In genomic region chr10:63386991-63387390, GRCm38 (mm10) we compare ENCODE assay signal across 9 mouse cellular contexts. TPM values are rescaled to one million over a fixed set of nuclear protein-coding genes. Genes with fewer than 3 reads are reported as not detected.
DNase-seq lines count a peak whose midpoint lies in the region; ATAC-seq and TF ChIP-seq lines count a peak whose summit lies in the region.
"Had no signal": no experiment of that assay in that cellular context is flagged by ENCODE, and none has a peak within 500 bp of the region (broad histone marks: within the 10 kb centered on the region; RNA-seq: fewer than 3 reads in every experiment).

No protein-coding gene starts in this region.

- H3K9ac ChIP-seq in hindbrain, embryonic 12.5 days: peak overlapping the region; percentile 66
- peak overlapping the region; percentile 41 for H3K9ac ChIP-seq in midbrain, embryonic 12.5 days (replicated peaks)

- no peak for TF ChIP-seq POLR2A in kidney, adult 2 months (IDR thresholded peaks at IDR 0.05; ENCODE audit: low read depth, low read length)

- H3K27ac ChIP-seq in kidney, adult 2 months (ENCODE audit: insufficient read depth, low read depth, low read length): no peak overlapping the region
- H3K27ac ChIP-seq in hindbrain, embryonic 12.5 days: no peak overlapping the region
- H3K27ac ChIP-seq in midbrain, embryonic 12.5 days (replicated peaks): peak overlapping the region; percentile 31; the same call in 1 of the 2 replicates

- H3K9me3 ChIP-seq in hindbrain, embryonic 12.5 days (replicated peaks): no peaks in the 10 kb centered on the region
- no peaks in the 10 kb centered on the region for H3K9me3 ChIP-seq in midbrain, embryonic 12.5 days

- TF ChIP-seq CTCF in kidney, adult 2 months (conservative IDR thresholded peaks at IDR 0.05; ENCODE audit: insufficient read depth, insufficient read length, low read depth, low read length): no peak
- no peak for TF ChIP-seq CTCF in Patski (IDR thresholded peaks at IDR 0.05)

- H3K27me3 ChIP-seq in kidney, adult 2 months (replicated peaks; ENCODE audit: control insufficient read depth, insufficient read depth, low read length): no peaks in the 10 kb centered on the region
- no peaks in the 10 kb centered on the region for H3K27me3 ChIP-seq in Patski
- H3K27me3 ChIP-seq in hindbrain, embryonic 12.5 days: no peaks in the 10 kb centered on the region
- peaks cover under 1% of the 10 kb centered on the region; the same call in 1 of the 2 replicates for H3K27me3 ChIP-seq in midbrain, embryonic 12.5 days

- H3K4me1 ChIP-seq in kidney, adult 2 months (ENCODE audit: control insufficient read depth, insufficient read depth, low read length): peaks cover 8% of the 10 kb centered on the region
- no peaks in the 10 kb centered on the region for H3K4me1 ChIP-seq in hindbrain, embryonic 12.5 days
- peaks cover under 1% of the 10 kb centered on the region; the same call in 1 of the 2 replicates for H3K4me1 ChIP-seq in midbrain, embryonic 12.5 days

- peak; percentile 37 for ATAC-seq in Patski
- no peak for ATAC-seq in hindbrain, embryonic 12.5 days (ENCODE audit: low FRiP score)
- ATAC-seq in midbrain, embryonic 12.5 days (ENCODE audit: low FRiP score, low read depth): no peak

- POLR2A ChIA-PET in Patski (lab: Charles Lee): interaction anchor here (0.5 kb wide), 1 partner anchor 36 kb away, joined by 4 read pairs; no protein-coding TSS in a partner anchor

- H3K4me3 ChIP-seq in kidney, adult 2 months (ENCODE audit: insufficient read depth, low read depth, low read length): peak overlapping the region; percentile 61
- H3K4me3 ChIP-seq in hindbrain, embryonic 12.5 days: peak overlapping the region; percentile 58
- peak overlapping the region; percentile 59 for H3K4me3 ChIP-seq in midbrain, embryonic 12.5 days

- no peak for DNase-seq in kidney, adult 2 months
- DNase-seq in kidney, postnatal 14 days: no peak
- no peak for DNase-seq in Patski (ENCODE audit: low read depth, low spot score)
- DNase-seq in left cerebral cortex, adult 11 months (ENCODE audit: low spot score): no peak
- no peak for DNase-seq in urinary bladder, postnatal 36 days (ENCODE audit: low spot score in 2 of 2)
- DNase-seq in cerebellum, adult 9-11 months: no peak

- CTCF ChIA-PET in Patski (lab: Charles Lee): interaction anchor here (0.9 to 1.3 kb wide), 2 partner anchors 9 to 11 kb away, joined by 3 read pairs; no protein-coding TSS in a partner anchor

- peak overlapping the region; percentile 69 for H3K4me2 ChIP-seq in hindbrain, embryonic 12.5 days (replicated peaks)
- peak overlapping the region; percentile 71 for H3K4me2 ChIP-seq in midbrain, embryonic 12.5 days (replicated peaks)

- no peaks in the 10 kb centered on the region for H3K36me3 ChIP-seq in kidney, adult 2 months (ENCODE audit: control insufficient read depth, insufficient read depth, low read length)
- no peaks in the 10 kb centered on the region for H3K36me3 ChIP-seq in hindbrain, embryonic 12.5 days
- H3K36me3 ChIP-seq in midbrain, embryonic 12.5 days: no peaks in the 10 kb centered on the region

- in situ Hi-C loops in Patski (cut with MboI; ENCODE audit: low pct_unique_long_range_greater_than_20kb): no loop called here

- 2% methylated on average over 10 of the region's 10 CpGs for WGBS in kidney, adult 2 months
- 4% methylated on average over 10 of the region's 10 CpGs for WGBS in hindbrain, embryonic 12.5 days
- 3% methylated on average over 10 of the region's 10 CpGs for WGBS in midbrain, embryonic 12.5 days

RNA-seq across cellular contexts. Expression of gene Dnajc12, which starts 4.7 kb away (rescaled TPM):
- polyA plus RNA-seq in kidney, adult 2 months (2012; rRNA removed): 44.3 and 70.7 TPM in 2 replicates
- polyA plus RNA-seq in Patski (2021): 17.4 TPM
- 14.1 and 17.4 TPM in 2 replicates for polyA plus RNA-seq in hindbrain, embryonic 12.5 days (2016; fragmentation: Nextera tagmentation; extraction: Ambion mirVana)
- 14.2 and 14.8 TPM in 2 replicates for polyA plus RNA-seq in midbrain, embryonic 12.5 days (2016; fragmentation: Nextera tagmentation; extraction: Ambion mirVana)

RNA-seq across cellular contexts. Expression of gene Sirt1, which starts 5.5 kb away (rescaled TPM):
- 3.3 and 4.6 TPM in 2 replicates for polyA plus RNA-seq in kidney, adult 2 months (2012; rRNA removed)
- 11.6 TPM for polyA plus RNA-seq in Patski (2021)
- 7.8 and 8.6 TPM in 2 replicates for polyA plus RNA-seq in hindbrain, embryonic 12.5 days (2016; fragmentation: Nextera tagmentation; extraction: Ambion mirVana)
- polyA plus RNA-seq in midbrain, embryonic 12.5 days (2016; fragmentation: Nextera tagmentation; extraction: Ambion mirVana): 5.8 and 6.3 TPM in 2 replicates

RNA-seq across cellular contexts. Expression of gene Gm7075, which starts 34.6 kb away (rescaled TPM):
- polyA plus RNA-seq in kidney, adult 2 months (2012; rRNA removed): not detected in 2 replicates
- not detected for polyA plus RNA-seq in Patski (2021)
- polyA plus RNA-seq in hindbrain, embryonic 12.5 days (2016; fragmentation: Nextera tagmentation; extraction: Ambion mirVana): not detected in 2 replicates
- polyA plus RNA-seq in midbrain, embryonic 12.5 days (2016; fragmentation: Nextera tagmentation; extraction: Ambion mirVana): not detected in 2 replicates
- polyA plus RNA-seq: activated CD4-positive, CD25-positive, alpha-beta regulatory T cell, adult 4 months had no signal

RNA-seq across cellular contexts. Expression of gene Ctnna3, which starts 42.9 kb away (rescaled TPM):
- 0.09 and 0.15 TPM in 2 replicates for polyA plus RNA-seq in kidney, adult 2 months (2012; rRNA removed)
- polyA plus RNA-seq in Patski (2021): not detected
- polyA plus RNA-seq in hindbrain, embryonic 12.5 days (2016; fragmentation: Nextera tagmentation; extraction: Ambion mirVana): 0.22 and 0.34 TPM in 2 replicates
- 0.07 TPM in 1 of 2 replicates, not detected in the other for polyA plus RNA-seq in midbrain, embryonic 12.5 days (2016; fragmentation: Nextera tagmentation; extraction: Ambion mirVana)
